In genomic region chr5:65424215-65424614, GRCm38 (mm10) we compare ENCODE assay signal across 16 mouse cellular contexts. TPM values are rescaled to one million over a fixed set of nuclear protein-coding genes. Genes with fewer than 3 reads are reported as not detected.
DNase-seq lines count a peak whose midpoint lies in the region; ATAC-seq and TF ChIP-seq lines count a peak whose summit lies in the region.
"Had no signal": no experiment of that assay in that cellular context is flagged by ENCODE, and none has a peak within 500 bp of the region (broad histone marks: within the 10 kb centered on the region; RNA-seq: fewer than 3 reads in every experiment).

No protein-coding gene starts in this region.

- H3K4me2 ChIP-seq in liver, postnatal 0 days (ENCODE audit: low read depth, low read length), result no peak overlapping the region
- H3K4me2 ChIP-seq: embryonic facial prominence, embryonic 13.5 days; limb, embryonic 12.5 days; lung, embryonic 14.5 days had no signal

- 0 out of 2 replicates have a peak, but pooled peaks cover 3% of the 10 kb centered on the region for H3K4me1 ChIP-seq in liver, postnatal 0 days (ENCODE audit: insufficient read depth)
- H3K4me1 ChIP-seq: embryonic facial prominence, embryonic 13.5 days; limb, embryonic 12.5 days had no signal

- 60% methylated on average over 6 of the region's 6 CpGs for WGBS in liver, postnatal 0 days (ENCODE audit: insufficient replicate concordance)

- H3K9ac ChIP-seq in liver, postnatal 0 days (replicated peaks), result no peak overlapping the region
- H3K9ac ChIP-seq: embryonic facial prominence, embryonic 13.5 days; limb, embryonic 12.5 days; lung, embryonic 14.5 days had no signal

- no peaks in the 10 kb centered on the region for H3K27me3 ChIP-seq in liver, postnatal 0 days (ENCODE audit: insufficient read depth, low read length)
- H3K27me3 ChIP-seq: embryonic facial prominence, embryonic 13.5 days; limb, embryonic 12.5 days; megakaryocyte, embryonic 14.5 days; Patski had no signal

- peak; percentile 81 for ATAC-seq in liver, postnatal 0 days
- ATAC-seq in cerebellum, adult (ENCODE audit: insufficient number of reproducible peaks, low FRiP score, low TSS enrichment), result no peak
- no peak for ATAC-seq in inflammation-experienced regulatory T-cells, adult 6 months
- ATAC-seq: Patski had no signal

- no peak overlapping the region for H3K27ac ChIP-seq in liver, postnatal 0 days (ENCODE audit: low read depth)
- H3K27ac ChIP-seq: embryonic facial prominence, embryonic 13.5 days; left cerebral cortex, adult 2 months; limb, embryonic 12.5 days had no signal

- peak; percentile 29 for DNase-seq in adrenal gland, postnatal 14 days
- DNase-seq in adrenal gland, adult 18-20 months (ENCODE audit: low spot score in 2 of 2), result no peak
- DNase-seq in 416B (ENCODE audit: low read depth), result peak; percentile 84
- peak; percentile 81 for DNase-seq in kidney, adult 9 months
- no peak for DNase-seq in liver, postnatal 0 days
- DNase-seq in layer of hippocampus, postnatal 14 days (ENCODE audit: low spot score in 2 of 2), result no peak
- DNase-seq: cerebellum, adult 18-20 months; lung, embryonic 14.5 days; right cerebral cortex, postnatal 14 days had no signal

- no peaks in the 10 kb centered on the region for H3K9me3 ChIP-seq in liver, postnatal 0 days (ENCODE audit: low read length)
- H3K9me3 ChIP-seq: embryonic facial prominence, embryonic 13.5 days; limb, embryonic 12.5 days; megakaryocyte, embryonic 14.5 days had no signal

- TF ChIP-seq EP300 in liver, postnatal 0 days (IDR thresholded peaks at IDR 0.05; ENCODE audit: low read depth), result 0 out of 2 replicates have a peak, but pooled peaks have one; percentile 30

- peaks cover 14% of the 10 kb centered on the region for H3K36me3 ChIP-seq in liver, postnatal 0 days (replicated peaks; ENCODE audit: insufficient read depth, low read length)

- TF ChIP-seq CTCF in liver, postnatal 0 days (IDR thresholded peaks at IDR 0.05; ENCODE audit: low read depth), result no peak

- no peak overlapping the region for H3K4me3 ChIP-seq in liver, postnatal 0 days (ENCODE audit: low read depth, low read length)
- H3K4me3 ChIP-seq: embryonic facial prominence, embryonic 13.5 days; left cerebral cortex, adult 2 months; limb, embryonic 12.5 days; megakaryocyte, embryonic 14.5 days had no signal

RNA-seq across cellular contexts. Expression of gene Ugdh, which starts 11.5 kb away (rescaled TPM):
- total RNA-seq in adrenal gland, postnatal 14 days (2021), result 47.7 and 48.7 TPM in 2 replicates
- total RNA-seq in adrenal gland, adult 18-20 months (2021), result 100 to 1,000 TPM in 1 of 2 experiments, 10 to 100 TPM in 1; 64.0 to 114 TPM
- 13.0 and 13.5 TPM in 2 replicates for polyA plus RNA-seq in liver, postnatal 0 days (2015; fragmentation: Nextera tagmentation; extraction: Ambion mirVana)
- total RNA-seq in layer of hippocampus, postnatal 14 days (2021), result 10 to 100 TPM; 24.1 to 30.9 TPM
- polyA plus RNA-seq in inflammation-experienced regulatory T-cells, adult 6 months (2017; shearing (Covaris generic)), result 10 to 100 TPM; 15.4 to 16.6 (median 15.8) TPM

RNA-seq across cellular contexts. Expression of gene Lias, which starts 32.9 kb away (rescaled TPM):
- total RNA-seq in adrenal gland, postnatal 14 days (2021), result 55.1 and 62.9 TPM in 2 replicates
- total RNA-seq in adrenal gland, adult 18-20 months (2021), result 10 to 100 TPM; 54.5 to 67.6 TPM
- polyA plus RNA-seq in liver, postnatal 0 days (2015; fragmentation: Nextera tagmentation; extraction: Ambion mirVana), result 31.1 and 34.0 TPM in 2 replicates
- 10 to 100 TPM; 33.2 to 42.5 TPM for total RNA-seq in layer of hippocampus, postnatal 14 days (2021)
- polyA plus RNA-seq in inflammation-experienced regulatory T-cells, adult 6 months (2017; shearing (Covaris generic)), result 10 to 100 TPM; 33.8 to 46.6 (median 38.1) TPM

RNA-seq across cellular contexts. Expression of gene Rpl9, which starts 33.0 kb away (rescaled TPM):
- total RNA-seq in adrenal gland, postnatal 14 days (2021), result 867 and 1,107 TPM in 2 replicates
- 1,000 to 10,000 TPM; 1,034 to 1,559 TPM for total RNA-seq in adrenal gland, adult 18-20 months (2021)
- 609 and 626 TPM in 2 replicates for polyA plus RNA-seq in liver, postnatal 0 days (2015; fragmentation: Nextera tagmentation; extraction: Ambion mirVana)
- total RNA-seq in layer of hippocampus, postnatal 14 days (2021), result 100 to 1,000 TPM; 548 to 565 TPM
- polyA plus RNA-seq in inflammation-experienced regulatory T-cells, adult 6 months (2017; shearing (Covaris generic)), result 1,000 to 10,000 TPM; 1,645 to 3,067 (median 2,326) TPM

Comparison
In these comparisons a context has a peak if more than half of its experiments do, and no peak if none do; other contexts are left out.
1. DNase-seq: peak in adrenal gland, postnatal 14 days (single experiment), 416B (single experiment) and kidney, adult 9 months (single experiment); none in adrenal gland, adult 18-20 months (0 of 2), liver, postnatal 0 days (single experiment) and layer of hippocampus, postnatal 14 days (0 of 2).